Mouse (Mus musculus) megakaryocyte, embryonic 14.5 days (primary cell): ENCODE data around the gene Cox4i2. TPM values are rescaled to one million over a fixed set of nuclear protein-coding genes. Genes with fewer than 3 reads are reported as not detected.

Experiments
- H3K27me3 ChIP-seq: replicated peaks from 2 replicates; pipeline ENCODE3; 2012; ENCODE audit warnings: inconsistent platforms
- H3K36me3 ChIP-seq: replicated peaks from 2 replicates; pipeline ENCODE3; 2012; ENCODE audit warnings: low read length, inconsistent platforms, mixed read lengths
- H3K4me1 ChIP-seq: 2 replicates; pipeline ENCODE4 v1.6.1; 2012; ENCODE audit warnings: inconsistent platforms
- H3K4me3 ChIP-seq: replicated peaks from 2 replicates; pipeline ENCODE3; 2012; ENCODE audit warnings: moderate library complexity, mild to moderate bottlenecking, inconsistent platforms
- H3K9me3 ChIP-seq: 2 replicates; pipeline ENCODE4 v1.6.1; 2012; ENCODE audit warnings: inconsistent platforms
- FLI1 ChIP-seq: IDR thresholded peaks from 2 replicates; pipeline ENCODE4 v1.6.1; 2012; ENCODE audit warnings: low read length, inconsistent platforms, mixed read lengths
- GATA1 ChIP-seq: IDR thresholded peaks from 3 replicates; pipeline ENCODE4 v1.6.1; 2012; ENCODE audit warnings: mixed read lengths, low read length, inconsistent platforms, borderline replicate concordance
- polyA plus RNA-seq: library from polyadenylated mRNA; stranded (reverse); fragments of >175 nt; gene quantifications from 2 replicates; pipeline ENCODE4 v1.2.3, GENCODE M21; 2012; ENCODE audit warnings: low replicate concordance; ENCODE audit not compliant: insufficient read depth

Gene Cox4i2
- 2.8 TPM in 1 of 2 replicates, not detected in the other for polyA plus RNA-seq

GRCm38 (mm10) chr2:152753944-152754711, at the start of gene Cox4i2:
Cox4i2 (plus strand) TSS chr2:152754173.
- H3K36me3 ChIP-seq = no peaks in the 10 kb centered on the region
- TF ChIP-seq FLI1 (no peak), GATA1 (no peak)
- H3K4me1 ChIP-seq = peaks cover 63% of the 10 kb centered on the region
- H3K9me3 ChIP-seq = no peaks in the 10 kb centered on the region
- H3K4me3 ChIP-seq = peak within 1 kb of the TSS; percentile 81
- peaks cover 26% of the 10 kb centered on the region for H3K27me3 ChIP-seq

DNA sequence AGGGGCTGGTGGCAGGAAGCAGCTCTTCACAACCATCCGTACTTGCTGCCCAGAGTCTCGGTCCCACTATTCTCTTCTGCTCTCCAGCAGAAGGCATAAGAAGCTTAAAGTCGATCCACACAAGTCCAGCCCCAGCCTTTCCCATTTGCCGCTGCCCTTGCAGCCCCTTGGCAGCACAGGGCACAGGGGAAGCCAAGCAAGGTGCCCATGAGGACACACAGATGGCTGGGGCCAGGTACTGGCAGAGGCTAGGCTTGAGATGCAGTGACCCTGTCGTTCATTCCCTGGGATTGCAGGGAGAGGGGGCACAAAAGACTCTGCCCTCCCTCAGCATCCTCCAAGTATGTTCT, 49.7 kb upstream of the Cox4i2 start:
- Histone ChIP-seq H3K4me1 (peaks cover 26% of the 10 kb centered on the region), H3K36me3 (peaks cover 96% of the 10 kb centered on the region), H3K27me3 (no peaks in the 10 kb centered on the region), H3K4me3 (no peak overlapping the region), H3K9me3 (peaks cover 4% of the 10 kb centered on the region)
- no peak for TF ChIP-seq FLI1
- TF ChIP-seq GATA1 = no peak

GRCm38 (mm10) chr2:152704811-152705370, 49.1 kb upstream of the Cox4i2 start:
- TF ChIP-seq FLI1 (no peak), GATA1 (no peak)
- Histone ChIP-seq H3K4me1 (peaks cover 29% of the 10 kb centered on the region), H3K4me3 (no peak overlapping the region), H3K9me3 (peaks cover 4% of the 10 kb centered on the region), H3K36me3 (peaks cover 94% of the 10 kb centered on the region), H3K27me3 (no peaks in the 10 kb centered on the region)

DNA sequence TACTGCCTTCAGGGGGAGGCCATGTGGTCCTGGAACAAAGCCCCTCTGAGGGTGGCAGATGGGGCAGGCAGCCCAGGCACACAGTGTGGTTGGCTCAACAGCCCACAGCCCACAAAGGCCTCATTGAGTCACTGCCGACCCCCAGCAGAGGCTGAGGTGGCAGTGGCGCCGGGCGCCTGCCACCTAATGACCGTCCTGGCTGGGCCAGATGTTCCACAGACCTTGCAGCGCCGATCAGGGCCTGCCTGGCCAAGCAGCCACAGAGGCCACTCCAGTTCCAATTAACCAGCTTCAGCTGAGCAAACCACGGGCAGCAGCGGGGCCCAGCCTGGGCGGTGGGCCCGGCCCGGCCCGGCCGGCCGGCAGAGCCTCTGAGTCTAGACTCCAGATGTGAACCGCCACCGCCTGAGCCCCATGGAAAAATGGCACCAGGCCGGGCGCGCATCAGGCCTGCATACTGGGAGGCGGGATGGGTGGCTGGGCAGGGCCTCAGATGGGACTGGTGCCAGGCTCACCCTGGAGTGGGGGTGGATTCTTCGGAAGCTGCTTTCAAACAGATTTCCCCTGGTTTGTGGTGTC, 47.9 kb upstream of the Cox4i2 start:
- Histone ChIP-seq H3K4me1 (peaks cover 39% of the 10 kb centered on the region), H3K27me3 (no peaks in the 10 kb centered on the region)

DNA sequence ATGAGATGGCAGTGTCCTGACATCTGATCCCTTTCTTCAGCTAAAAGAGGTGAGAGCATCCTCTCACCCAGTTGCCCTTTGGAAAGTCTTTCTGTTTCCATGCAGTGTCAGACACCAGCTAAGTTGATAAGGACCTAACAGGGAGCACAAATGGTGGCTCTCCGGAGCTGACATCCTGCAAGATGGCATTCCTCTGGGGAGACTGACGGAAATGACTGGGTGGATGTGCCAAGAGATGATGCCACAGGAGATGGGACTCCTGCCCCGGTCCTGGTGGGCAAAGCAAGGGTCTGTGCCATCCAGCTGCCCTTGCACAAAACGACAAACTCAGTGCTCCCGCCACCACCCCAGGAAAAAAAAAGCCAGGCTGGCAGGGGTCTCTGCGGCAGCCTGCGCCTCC, 46.8 kb upstream of the Cox4i2 start:
- H3K27me3 ChIP-seq = no peaks in the 10 kb centered on the region
- peaks cover 35% of the 10 kb centered on the region for H3K4me1 ChIP-seq
- no peak overlapping the region for H3K4me3 ChIP-seq

More for the DNA sequence above, 47.9 kb upstream of the Cox4i2 start:
- Histone ChIP-seq H3K9me3 (peaks cover under 1% of the 10 kb centered on the region), H3K36me3 (peaks cover 92% of the 10 kb centered on the region), H3K4me3 (no peak overlapping the region)
- no peak for TF ChIP-seq FLI1
- TF ChIP-seq GATA1 = no peak

GRCm38 (mm10) chr2:152707627-152708026, 46.3 kb upstream of the Cox4i2 start:
- H3K36me3 ChIP-seq = peaks cover 85% of the 10 kb centered on the region
- no peak overlapping the region for H3K4me3 ChIP-seq
- H3K4me1 ChIP-seq = peaks cover 35% of the 10 kb centered on the region
- no peaks in the 10 kb centered on the region for H3K9me3 ChIP-seq
- TF ChIP-seq GATA1 (no peak), FLI1 (no peak)
- no peaks in the 10 kb centered on the region for H3K27me3 ChIP-seq

More for the DNA sequence above, 46.8 kb upstream of the Cox4i2 start:
- no peaks in the 10 kb centered on the region for H3K9me3 ChIP-seq
- TF ChIP-seq FLI1 (no peak), GATA1 (no peak)
- H3K36me3 ChIP-seq = peaks cover 88% of the 10 kb centered on the region

GRCm38 (mm10) chr2:152709066-152709465, 44.9 kb upstream of the Cox4i2 start:
- Histone ChIP-seq H3K4me3 (no peak overlapping the region), H3K36me3 (peaks cover 79% of the 10 kb centered on the region), H3K27me3 (no peaks in the 10 kb centered on the region), H3K9me3 (no peaks in the 10 kb centered on the region), H3K4me1 (peaks cover 31% of the 10 kb centered on the region)
- TF ChIP-seq FLI1 (no peak), GATA1 (no peak)

GRCm38 (mm10) chr2:152716241-152716772, 37.7 kb upstream of the Cox4i2 start:
- Histone ChIP-seq H3K27me3 (peaks cover 8% of the 10 kb centered on the region), H3K4me1 (peaks cover 2% of the 10 kb centered on the region), H3K9me3 (no peaks in the 10 kb centered on the region), H3K36me3 (peaks cover 22% of the 10 kb centered on the region), H3K4me3 (no peak overlapping the region)
- no peak for TF ChIP-seq GATA1
- TF ChIP-seq FLI1 = no peak

GRCm38 (mm10) chr2:152717652-152718051, 36.3 kb upstream of the Cox4i2 start:
- peaks cover 9% of the 10 kb centered on the region for H3K27me3 ChIP-seq
- H3K9me3 ChIP-seq = no peaks in the 10 kb centered on the region
- TF ChIP-seq GATA1 (no peak), FLI1 (no peak)

DNA sequence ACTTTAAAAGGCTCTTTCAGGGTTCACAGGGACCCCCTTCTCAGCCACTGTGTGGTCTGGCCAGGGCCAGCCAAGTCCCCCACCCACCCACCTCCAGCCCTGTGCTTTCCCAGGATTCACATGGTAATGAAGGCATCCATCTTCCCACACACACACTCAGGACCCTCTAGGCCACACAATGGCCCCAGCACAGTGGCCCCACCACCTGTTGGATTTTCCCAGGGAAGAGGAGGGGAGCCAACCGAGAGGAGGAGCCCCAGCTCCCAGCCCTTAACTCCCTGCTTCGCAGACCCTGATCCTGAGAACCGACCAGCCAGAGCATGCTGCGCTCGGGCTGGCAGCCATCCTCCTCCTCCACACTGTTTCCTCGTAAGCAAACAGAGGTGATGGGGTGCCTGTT, 35.9 kb upstream of the Cox4i2 start:
- H3K27me3 ChIP-seq = peaks cover 13% of the 10 kb centered on the region
- H3K4me1 ChIP-seq = no peaks in the 10 kb centered on the region
- H3K9me3 ChIP-seq = no peaks in the 10 kb centered on the region
- no peak overlapping the region for H3K4me3 ChIP-seq
- H3K36me3 ChIP-seq = peaks cover 14% of the 10 kb centered on the region
- no peak for TF ChIP-seq FLI1
- TF ChIP-seq GATA1 = no peak

More at GRCm38 (mm10) chr2:152717652-152718051, 36.3 kb upstream of the Cox4i2 start:
- Histone ChIP-seq H3K36me3 (peaks cover 15% of the 10 kb centered on the region), H3K4me1 (no peaks in the 10 kb centered on the region), H3K4me3 (no peak overlapping the region)
